Comparison of ENCODE assay signal across 29 mouse cellular contexts in genomic region chr7:3204628-3205027, GRCm38 (mm10). TPM values are rescaled to one million over a fixed set of nuclear protein-coding genes. Genes with fewer than 3 reads are reported as not detected.
"Had no signal": no experiment of that assay in that cellular context is flagged by ENCODE, and none has a peak within 500 bp of the region (broad histone marks: within the 10 kb centered on the region; RNA-seq: fewer than 3 reads in every experiment).

No protein-coding gene starts in this region.

- DNase-seq: kidney, adult 18-20 months; kidney, adult 9 months; kidney, postnatal 25 days; liver; lung, adult 18-20 months; lung, postnatal 10 days; lung, postnatal 36 days; retina, postnatal 1 day; thymus, adult 2 months; thymus, postnatal 14 days had no signal

- H3K27me3 ChIP-seq: limb, embryonic 13.5 days; liver, embryonic 12.5 days; liver, embryonic 15.5 days; lung, embryonic 15.5 days; midbrain, embryonic 13.5 days; neural tube, embryonic 13.5 days had no signal

- H3K27ac ChIP-seq: kidney, postnatal 0 days; limb, embryonic 10.5 days; limb, embryonic 13.5 days; liver, embryonic 12.5 days; liver, embryonic 15.5 days; lung, embryonic 15.5 days; midbrain, embryonic 13.5 days; neural tube, embryonic 13.5 days had no signal

- ATAC-seq: intestine, embryonic 16.5 days; midbrain, embryonic 13.5 days; midbrain, embryonic 16.5 days had no signal

- H3K4me1 ChIP-seq: limb, embryonic 10.5 days; limb, embryonic 13.5 days; lung, embryonic 15.5 days; midbrain, embryonic 13.5 days; neural tube, embryonic 13.5 days had no signal

- H3K9me3 ChIP-seq: limb, embryonic 10.5 days; limb, embryonic 13.5 days; liver, embryonic 12.5 days; liver, embryonic 15.5 days; lung, embryonic 15.5 days; midbrain, embryonic 13.5 days; neural tube, embryonic 13.5 days had no signal

- H3K4me3 ChIP-seq: limb, embryonic 10.5 days; limb, embryonic 13.5 days; liver, embryonic 12.5 days; liver, embryonic 15.5 days; lung, embryonic 15.5 days; midbrain, embryonic 13.5 days; myocyte; neural tube, embryonic 13.5 days had no signal

- H3K9ac ChIP-seq: limb, embryonic 13.5 days; liver, embryonic 12.5 days; liver, embryonic 15.5 days; lung, embryonic 15.5 days; midbrain, embryonic 13.5 days; neural tube, embryonic 13.5 days had no signal

- H3K4me2 ChIP-seq: limb, embryonic 13.5 days; liver, embryonic 12.5 days; liver, embryonic 15.5 days; lung, embryonic 15.5 days; midbrain, embryonic 13.5 days; neural tube, embryonic 13.5 days had no signal

- H3K36me3 ChIP-seq: limb, embryonic 10.5 days; limb, embryonic 13.5 days; liver, embryonic 12.5 days; liver, embryonic 15.5 days; lung, embryonic 15.5 days; midbrain, embryonic 13.5 days; neural tube, embryonic 13.5 days had no signal

RNA-seq across cellular contexts. Expression of gene AU018091, which starts 35.6 kb away (rescaled TPM):
- total RNA-seq: layer of hippocampus, adult 8-10 months; layer of hippocampus, postnatal 10 days; left cerebral cortex, adult 8-10 months; left cerebral cortex, postnatal 25 days; monocyte, adult 5-6 weeks had no signal
- polyA plus RNA-seq: intestine, embryonic 16.5 days; kidney, postnatal 0 days; large intestine, adult 2 months; liver, embryonic 12.5 days; liver, embryonic 15.5 days; midbrain, embryonic 13.5 days; midbrain, embryonic 16.5 days; neural tube, embryonic 13.5 days; small intestine, adult 2 months had no signal

RNA-seq across cellular contexts. Expression of gene Nlrp12, which starts 44.9 kb away (rescaled TPM):
- total RNA-seq: left cerebral cortex, adult 8-10 months had no signal
- polyA plus RNA-seq: intestine, embryonic 16.5 days; kidney, postnatal 0 days; large intestine, adult 2 months; limb, embryonic 10.5 days; limb, embryonic 13.5 days; liver, embryonic 12.5 days; midbrain, embryonic 13.5 days; midbrain, embryonic 16.5 days; myocyte; neural tube, embryonic 13.5 days; urinary bladder, adult 2 months had no signal
